Mouse (Mus musculus) testis, adult 2 months (tissue): ENCODE results near the gene Mark3.

Experiments
- CTCF ChIP-seq: fragments of 200-500 bp; IDR thresholded peaks from 2 replicates; pipeline ENCODE4 v1.5.1; 2012; ENCODE audit warnings: low read depth, mild to moderate bottlenecking, inconsistent platforms, low read length, moderate library complexity; ENCODE audit not compliant: control insufficient read depth, insufficient read depth, insufficient replicate concordance
- POLR2A ChIP-seq: fragments of 200-500 bp; IDR thresholded peaks from 2 replicates; pipeline ENCODE4 v1.6.1; 2012; ENCODE audit warnings: low read depth, mild to moderate bottlenecking, inconsistent platforms, low read length, moderate library complexity; ENCODE audit not compliant: control insufficient read depth

GRCm38 (mm10) chr12:111682003-111682402 lies 107.7 kb downstream of the Mark3 start:
- TF ChIP-seq CTCF (no peak), POLR2A (no peak)
